Mouse (Mus musculus) hindbrain, embryonic 13.5 days (tissue): ENCODE results near the gene Trim43a. TPM values are rescaled to one million over a fixed set of nuclear protein-coding genes. Genes with fewer than 3 reads are reported as not detected.
"Not testable (repeated sequence)": the region's sequence is repeated elsewhere in the genome, so short reads cannot be mapped to it uniquely, and the experiment has no call there.

Experiments
- ATAC-seq: fragments of 200-750 bp; cut with Nextera tagmentation; 2 replicates; pipeline ENCODE4 v1.8.0; 2017; ENCODE audit warnings: moderate TSS enrichment; ENCODE audit not compliant: low FRiP score
- H3K27ac ChIP-seq: fragments of 300-500 bp; sonication (generic); 2 replicates; pipeline ENCODE4 v1.5.1; 2015; ENCODE audit warnings: inconsistent platforms, mild to moderate bottlenecking, moderate library complexity
- H3K27me3 ChIP-seq: fragments of 300-500 bp; sonication (generic); 2 replicates; pipeline ENCODE4 v1.6.1; 2015; ENCODE audit warnings: mild to moderate bottlenecking, inconsistent platforms
- H3K36me3 ChIP-seq: fragments of 300-500 bp; sonication (generic); 2 replicates; pipeline ENCODE4 v1.6.1; 2015; ENCODE audit warnings: mild to moderate bottlenecking, inconsistent platforms
- H3K4me1 ChIP-seq: fragments of 300-500 bp; sonication (generic); replicated peaks from 2 replicates; pipeline ENCODE4 v1.6.1; 2015; ENCODE audit warnings: inconsistent platforms
- H3K4me2 ChIP-seq: fragments of 300-500 bp; sonication (generic); 2 replicates; pipeline ENCODE4 v1.6.1; 2015; ENCODE audit warnings: inconsistent platforms, mild to moderate bottlenecking, moderate library complexity
- H3K4me3 ChIP-seq: fragments of 300-500 bp; sonication (generic); 2 replicates; pipeline ENCODE4 v1.5.1; 2015; ENCODE audit warnings: mild to moderate bottlenecking, inconsistent platforms
- H3K9ac ChIP-seq: fragments of 300-500 bp; sonication (generic); 2 replicates; pipeline ENCODE4 v1.6.1; 2015; ENCODE audit warnings: mild to moderate bottlenecking, inconsistent platforms
- H3K9me3 ChIP-seq: fragments of 300-500 bp; sonication (generic); 2 replicates; pipeline ENCODE4 v1.6.1; 2016; ENCODE audit warnings: inconsistent platforms
- WGBS: fragments of 180-500 bp; shearing (Covaris S2); methylation state at CpG from one replicate; pipeline ENCODE4 v1.1.7; 2015; 5-methylcytosine and 5-hydroxymethylcytosine counted together
- polyA plus RNA-seq: library from polyadenylated mRNA; unstranded; fragments of >200 nt; fragmentation: Nextera tagmentation; extraction: Ambion mirVana; gene quantifications from 2 replicates; pipeline ENCODE4 v1.2.1, GENCODE M21; 2015

Gene Trim43a
- polyA plus RNA-seq, 1 experiment from 2014 or later, result 0.18 TPM

GRCm38 (mm10) chr9:88570471-88570870, 10.2 kb upstream of the Trim43a start:
- H3K4me3 ChIP-seq, H3K27ac ChIP-seq, H3K9ac ChIP-seq, H3K4me1 ChIP-seq, H3K27me3 ChIP-seq, H3K4me2 ChIP-seq: not testable (repeated sequence)
- WGBS, result 100% methylated on average over 3 of the region's 3 CpGs
- peaks cover 34% of the 10 kb centered on the region for H3K9me3 ChIP-seq
- peaks cover 51% of the 10 kb centered on the region for H3K36me3 ChIP-seq
- peak; percentile 41; the same call in 1 of the 2 replicates for ATAC-seq

- H3K36me3 ChIP-seq, H3K9ac ChIP-seq, H3K27ac ChIP-seq, H3K4me2 ChIP-seq, H3K27me3 ChIP-seq, ATAC-seq, H3K9me3 ChIP-seq, H3K4me1 ChIP-seq, H3K4me3 ChIP-seq: not testable (repeated sequence)
- 85% methylated on average over 6 of the region's 6 CpGs for WGBS
Observed at GRCm38 (mm10) chr9:88593708-88594107, 13.0 kb downstream of the Trim43a start.

GRCm38 (mm10) chr9:88599206-88600162, 18.8 kb downstream of the Trim43a start:
- peak; percentile 99 for ATAC-seq
- not testable (repeated sequence) for H3K36me3 ChIP-seq, H3K4me1 ChIP-seq, H3K27me3 ChIP-seq, H3K9me3 ChIP-seq, H3K27ac ChIP-seq
- peak overlapping the region; percentile 40 for H3K4me3 ChIP-seq
- WGBS, result under 1% methylated on average over 47 of the region's 50 CpGs
- H3K4me2 ChIP-seq, result peak overlapping the region; percentile 58
- peak overlapping the region; percentile 51; the same call in 1 of the 2 replicates for H3K9ac ChIP-seq

GRCm38 (mm10) chr9:88625803-88626514, 45.3 kb downstream of the Trim43a start:
- H3K9ac ChIP-seq, H3K4me2 ChIP-seq, H3K27me3 ChIP-seq, H3K9me3 ChIP-seq, H3K27ac ChIP-seq, H3K4me3 ChIP-seq, ATAC-seq, H3K36me3 ChIP-seq, H3K4me1 ChIP-seq: not testable (repeated sequence)
- 73% methylated on average over 17 of the region's 20 CpGs for WGBS

DNA sequence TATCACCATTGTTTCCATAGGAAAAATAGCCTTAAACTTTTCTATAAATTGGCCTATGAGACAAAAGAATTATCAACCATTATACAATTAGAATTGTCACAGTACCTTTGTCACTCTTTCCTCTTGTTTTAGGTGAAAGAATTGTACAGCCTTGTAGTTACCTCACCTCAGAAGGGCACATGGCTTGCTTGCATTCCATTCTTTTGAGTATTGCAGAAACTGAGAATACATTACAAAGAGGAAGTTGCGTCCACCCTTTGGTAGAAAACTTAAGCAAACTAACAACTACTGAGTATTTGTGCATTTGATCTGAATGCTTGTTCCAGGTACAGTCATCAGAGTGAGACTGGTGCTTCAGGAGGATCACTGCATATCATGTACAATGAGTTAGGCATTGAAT, 57.4 kb downstream of the Trim43a start:
- not testable (repeated sequence) for H3K9me3 ChIP-seq, H3K4me2 ChIP-seq, H3K4me1 ChIP-seq, ATAC-seq, H3K9ac ChIP-seq, H3K27ac ChIP-seq, H3K27me3 ChIP-seq, H3K4me3 ChIP-seq, H3K36me3 ChIP-seq
- WGBS, result 82% methylated on average over 1 of the region's 1 CpGs

Other genes with a start within 250 kb of the Trim43a start
- gene Snx14, start 141.9 kb upstream of the Trim43a start, polyA plus RNA-seq, result 29.4 and 30.3 TPM in 2 replicates
- 0.44 TPM in 1 of 2 replicates, not detected in the other for gene Gm20537, start 124.3 kb upstream of the Trim43a start, polyA plus RNA-seq
- gene Syncrip, start 98.3 kb upstream of the Trim43a start, polyA plus RNA-seq, result 89.3 and 94.2 TPM in 2 replicates
- 20.1 and 22.3 TPM in 2 replicates for gene Zfp949, start 32.9 kb upstream of the Trim43a start, polyA plus RNA-seq
- 41.8 and 44.5 TPM in 2 replicates for gene Mthfsl, start 139.4 kb downstream of the Trim43a start, polyA plus RNA-seq
- gene Bcl2a1d, start 151.0 kb downstream of the Trim43a start, polyA plus RNA-seq, result not detected in 2 replicates